Mouse (Mus musculus) layer of hippocampus, adult 18-20 months (tissue): ENCODE results near the gene Ddx25. TPM values are rescaled to one million over a fixed set of nuclear protein-coding genes. Genes with fewer than 3 reads are reported as not detected.

Source experiments
- DNase-seq, 2 experiments: peaks; one replicate each; pipeline ENCODE4 v3.0.0; 2022; ENCODE audit warnings: low spot score in 2 of 2
- total RNA-seq, 2 experiments: library from RNA; stranded (reverse); gene quantifications; 2 replicates each; pipeline ENCODE4 v1.2.3; 2021

Ddx25 gene
- total RNA-seq, 2 experiments from 2014 or later, result 15.6 to 15.9 TPM

GRCm38 (mm10) chr9:35541941-35542340, 16.4 kb downstream of the Ddx25 start:
- DNase-seq, result no peak

GRCm38 (mm10) chr9:35541488-35541887, 16.8 kb downstream of the Ddx25 start:
- peak; percentile 65 to 89 for DNase-seq

- DNase-seq, result no peak
Observed at GRCm38 (mm10) chr9:35541024-35541423, 17.3 kb downstream of the Ddx25 start.

DNA sequence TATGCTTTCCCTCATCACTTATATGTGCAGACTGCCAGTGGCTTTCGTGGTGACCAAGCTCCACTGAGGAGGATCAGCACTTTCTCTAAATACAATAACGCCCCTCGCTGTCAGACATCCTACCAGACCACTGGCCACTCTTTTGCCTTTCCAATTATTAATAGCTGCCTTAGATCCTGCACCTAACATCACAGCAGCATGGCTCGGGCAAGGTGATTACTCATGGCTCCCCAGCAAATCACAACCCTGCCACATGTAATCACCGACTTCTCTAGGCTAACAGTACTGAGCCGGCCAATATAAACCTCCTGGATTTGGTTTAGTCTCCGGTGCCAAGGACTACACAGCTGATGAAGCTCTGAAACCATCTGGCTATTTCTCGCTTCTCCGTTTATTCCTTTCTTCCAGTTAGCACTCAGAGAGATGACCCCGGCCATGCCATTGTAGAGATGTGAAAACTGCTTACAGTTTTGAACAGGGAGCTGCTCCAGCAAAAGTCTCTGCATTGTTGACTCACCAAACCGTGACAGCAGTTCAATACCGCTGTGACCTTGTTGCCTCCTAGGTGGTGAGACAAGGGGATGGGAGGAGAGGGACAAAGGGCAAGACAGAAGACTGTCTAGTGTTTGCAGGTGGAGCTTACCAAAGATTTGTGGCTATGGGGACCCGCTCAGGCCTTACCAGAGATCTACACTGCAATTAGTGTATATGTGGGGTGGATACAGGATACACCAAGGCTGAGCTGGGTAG, 19.2 kb downstream of the Ddx25 start:
- DNase-seq, result no peak

DNA sequence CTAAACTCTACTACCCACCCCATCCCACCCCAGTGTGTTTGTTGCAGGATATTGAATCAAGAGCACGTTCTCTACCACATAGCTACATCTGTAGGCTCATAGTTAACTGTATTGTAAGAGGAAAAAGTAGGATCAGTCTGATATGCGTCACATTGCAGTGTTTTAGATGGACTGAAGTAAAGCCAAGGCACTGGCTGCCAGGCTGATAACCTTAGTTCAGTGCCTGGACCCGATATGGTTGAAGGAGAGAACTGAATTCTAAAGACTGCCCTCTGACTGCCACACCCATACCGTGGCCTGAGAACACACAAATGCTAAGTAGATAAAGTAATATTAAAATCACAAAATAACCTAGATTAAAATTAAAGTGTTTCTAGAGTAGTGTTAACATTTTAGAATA, 22.5 kb downstream of the Ddx25 start:
- no peak for DNase-seq

DNA sequence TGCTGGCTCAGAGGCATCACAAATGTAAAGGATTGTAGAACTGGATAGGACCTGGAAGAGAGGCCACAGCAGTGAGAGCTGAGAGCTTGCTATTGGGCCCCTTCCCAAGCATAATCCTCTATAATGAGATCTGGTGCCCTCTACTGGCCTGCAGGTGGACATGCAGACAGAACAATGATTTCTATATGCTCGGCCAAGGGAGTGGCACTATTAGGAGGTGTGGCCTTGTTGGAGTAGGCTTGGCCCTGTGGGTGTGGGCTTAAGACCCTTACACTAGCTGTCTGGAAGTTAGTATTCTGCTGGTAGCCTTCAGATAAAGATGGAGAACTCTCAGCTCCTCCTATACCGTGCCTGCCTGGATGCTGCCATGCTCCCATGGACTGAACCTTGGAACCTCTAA, 23.2 kb downstream of the Ddx25 start:
- DNase-seq, result peak in 1 of 2 experiments; percentile 72

DNA sequence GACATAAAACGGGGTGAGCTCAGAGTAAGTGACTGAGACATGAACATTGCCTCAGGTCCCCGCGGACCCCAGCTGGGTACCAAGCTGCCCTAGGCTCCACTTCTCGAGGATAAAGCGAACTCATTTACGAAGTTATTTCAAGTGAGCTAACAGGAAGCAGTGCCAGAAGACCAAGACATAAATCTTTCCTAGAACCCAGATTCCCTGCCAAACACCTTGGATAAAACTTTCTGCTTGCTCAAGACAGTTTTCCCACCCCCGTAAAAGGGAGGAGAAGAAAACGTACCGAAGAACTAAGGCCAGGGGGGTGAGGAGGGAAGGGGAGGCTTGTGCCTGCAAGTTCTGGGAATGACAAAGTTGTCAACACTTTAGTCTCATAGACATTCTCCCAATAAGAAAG, 25.1 kb downstream of the Ddx25 start:
- DNase-seq, result no peak

GRCm38 (mm10) chr9:35529796-35530195, 28.5 kb downstream of the Ddx25 start:
- no peak for DNase-seq

GRCm38 (mm10) chr9:35529141-35529540, 29.2 kb downstream of the Ddx25 start:
- no peak for DNase-seq

DNA sequence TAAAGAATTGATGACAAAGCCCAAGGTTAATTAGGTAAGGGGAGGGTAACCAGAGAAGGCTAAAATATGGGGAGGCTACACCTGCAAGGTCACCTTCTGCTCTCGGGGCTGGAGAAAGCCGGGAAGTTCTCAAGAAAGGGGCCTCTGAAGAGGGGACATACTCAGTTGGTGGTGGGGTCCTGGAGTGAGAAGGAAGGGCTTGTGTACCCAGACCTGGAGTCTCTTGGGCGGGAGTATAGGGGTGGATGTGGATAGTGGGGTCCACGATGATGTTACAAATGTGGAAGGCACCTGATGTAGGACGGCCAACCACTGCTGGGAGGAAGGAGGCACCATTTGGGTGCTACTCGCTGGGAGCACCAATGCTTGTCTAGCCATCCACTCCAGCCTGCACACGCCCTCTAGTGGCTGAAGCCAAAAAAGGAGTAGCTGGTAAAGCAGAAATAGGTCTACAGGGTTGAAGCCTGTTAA, 34.4 kb downstream of the Ddx25 start:
- DNase-seq, result peak; percentile 74 to 86

GRCm38 (mm10) chr9:35523541-35523940, 34.8 kb downstream of the Ddx25 start:
- peak; percentile 70 to 79 for DNase-seq

- DNase-seq, result no peak
Observed at GRCm38 (mm10) chr9:35522821-35523515, 35.4 kb downstream of the Ddx25 start.

GRCm38 (mm10) chr9:35522241-35522640, 36.1 kb downstream of the Ddx25 start:
- DNase-seq, result no peak

DNA sequence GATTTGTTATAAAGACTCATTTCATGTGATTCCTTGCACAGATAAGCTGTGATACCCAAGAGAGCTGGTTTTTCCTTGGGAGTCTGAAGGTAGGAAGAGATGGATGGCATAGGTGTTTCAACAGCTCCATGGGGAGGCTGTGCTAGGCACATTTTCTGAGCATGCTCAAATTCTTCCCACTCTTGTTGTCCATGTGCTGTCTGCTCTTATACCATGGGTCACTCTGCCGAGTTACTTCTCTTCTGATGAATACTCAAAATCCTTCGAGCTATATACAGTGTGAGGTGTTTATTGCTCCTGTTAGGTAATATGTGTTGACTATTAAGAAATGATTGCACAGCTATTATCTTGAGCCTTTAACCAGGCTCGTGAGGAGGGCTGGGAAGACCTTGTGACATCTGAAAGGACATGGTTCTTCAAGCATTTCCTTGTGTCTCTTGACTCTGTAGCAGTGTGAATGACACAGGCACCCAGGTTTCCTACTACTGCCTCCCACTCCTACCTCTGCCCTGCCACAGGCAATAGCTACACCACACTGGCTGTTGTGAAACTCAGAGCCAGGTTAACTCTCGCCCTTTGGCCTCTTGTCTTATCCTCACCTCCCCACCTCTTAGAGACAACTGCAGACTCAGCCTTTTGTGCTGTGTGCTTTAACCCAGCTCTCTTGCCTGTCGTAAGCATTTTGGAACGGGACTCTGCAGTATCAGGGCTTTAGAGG, 37.5 kb downstream of the Ddx25 start:
- DNase-seq, result no peak

GRCm38 (mm10) chr9:35518169-35518568, 40.2 kb downstream of the Ddx25 start, which contains the start of gene Gm1113:
Gene Gm1113 (minus strand): TSS chr9:35518269.
- no peak for DNase-seq

GRCm38 (mm10) chr9:35516711-35517110, 41.6 kb downstream of the Ddx25 start:
- DNase-seq, result no peak

GRCm38 (mm10) chr9:35516182-35516581, 42.1 kb downstream of the Ddx25 start:
- DNase-seq, result no peak

GRCm38 (mm10) chr9:35513900-35514299, 44.4 kb downstream of the Ddx25 start:
- DNase-seq, result no peak

- DNase-seq, result peak; percentile 62 to 79
Observed at GRCm38 (mm10) chr9:35508234-35508633, 50.1 kb downstream of the Ddx25 start.

GRCm38 (mm10) chr9:35502361-35503000, 55.8 kb downstream of the Ddx25 start:
- no peak for DNase-seq

GRCm38 (mm10) chr9:35499946-35500345, 58.4 kb downstream of the Ddx25 start:
- no peak for DNase-seq
